Mouse (Mus musculus) right cerebral cortex, adult 18-20 months (tissue): ENCODE results near the gene Sdc4.

Source experiments
- DNase-seq: peaks from one replicate; pipeline ENCODE4 v3.0.0; 2022; ENCODE audit warnings: mixed read lengths

The Sdc4 gene

DNA sequence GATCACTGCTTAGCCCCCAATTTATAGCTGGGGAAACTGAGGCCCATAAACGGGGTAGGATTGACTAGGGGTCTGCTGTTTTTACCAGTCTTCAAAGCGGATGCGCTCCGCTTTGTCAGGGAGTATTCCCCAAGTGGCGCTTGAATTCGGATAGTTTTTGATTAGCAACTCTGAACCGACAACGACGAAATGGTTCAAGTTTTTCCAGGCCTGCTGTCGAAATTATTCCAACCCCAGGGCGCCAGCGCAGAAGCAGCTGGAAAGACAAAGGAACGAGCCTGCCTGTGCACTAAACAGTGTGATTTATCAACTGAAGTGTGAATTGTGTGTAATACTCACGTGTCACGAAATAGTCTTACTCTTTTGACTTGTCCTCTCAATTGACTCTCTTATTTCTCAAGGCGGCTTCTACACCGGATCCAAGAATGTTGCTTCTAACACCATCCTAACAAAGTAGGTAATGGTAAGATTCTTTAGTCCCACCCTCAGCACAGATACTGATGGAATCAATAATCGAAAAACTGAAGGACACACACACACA lies at the start of gene Sdc4:
Gene Sdc4, minus strand, starts transcription at position 428 of the 541 bp plus-strand sequence.
- no peak for DNase-seq

DNA sequence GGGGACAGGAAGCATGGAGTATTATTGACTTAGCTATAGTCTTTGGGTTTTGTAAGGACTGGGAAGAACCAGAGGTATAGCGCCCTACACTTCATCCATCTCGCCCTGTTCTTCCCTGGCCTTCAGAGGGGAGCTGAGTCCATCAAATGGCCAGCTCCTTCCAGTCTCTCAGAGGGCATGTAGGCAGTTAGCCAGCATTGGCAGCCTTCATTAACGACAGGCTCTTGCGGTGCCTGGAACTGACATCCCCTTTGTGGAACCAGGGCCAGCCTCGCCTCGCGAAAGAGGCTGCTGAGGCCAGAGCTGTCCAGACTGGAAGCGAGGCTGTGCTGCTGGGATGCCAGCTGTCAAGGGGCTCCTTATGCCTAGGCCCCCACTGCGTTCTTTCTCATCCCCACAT lies 44.1 kb upstream of the Sdc4 start:
- DNase-seq: peak; percentile 73

DNA sequence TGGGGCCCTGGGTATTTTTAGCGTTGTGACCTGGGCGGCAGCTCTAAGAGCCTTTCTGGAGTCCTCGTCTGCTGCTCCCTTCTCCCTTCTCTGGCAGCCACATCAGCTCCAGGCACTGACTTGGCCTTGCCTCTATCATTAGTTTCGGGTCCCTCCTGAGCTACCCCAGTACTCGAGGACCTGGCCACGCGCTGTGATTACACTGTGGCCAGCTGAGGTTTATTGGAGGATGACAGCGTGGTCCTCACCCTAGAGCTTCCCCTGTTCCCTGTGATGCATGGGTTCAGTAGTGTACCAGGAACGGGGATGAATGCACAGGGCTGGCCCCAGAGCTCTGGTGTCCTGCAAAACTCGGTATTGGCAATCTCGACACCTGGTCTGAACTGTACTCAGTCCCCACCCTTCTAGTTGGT lies 43.4 kb upstream of the Sdc4 start:
- DNase-seq: no peak

DNA sequence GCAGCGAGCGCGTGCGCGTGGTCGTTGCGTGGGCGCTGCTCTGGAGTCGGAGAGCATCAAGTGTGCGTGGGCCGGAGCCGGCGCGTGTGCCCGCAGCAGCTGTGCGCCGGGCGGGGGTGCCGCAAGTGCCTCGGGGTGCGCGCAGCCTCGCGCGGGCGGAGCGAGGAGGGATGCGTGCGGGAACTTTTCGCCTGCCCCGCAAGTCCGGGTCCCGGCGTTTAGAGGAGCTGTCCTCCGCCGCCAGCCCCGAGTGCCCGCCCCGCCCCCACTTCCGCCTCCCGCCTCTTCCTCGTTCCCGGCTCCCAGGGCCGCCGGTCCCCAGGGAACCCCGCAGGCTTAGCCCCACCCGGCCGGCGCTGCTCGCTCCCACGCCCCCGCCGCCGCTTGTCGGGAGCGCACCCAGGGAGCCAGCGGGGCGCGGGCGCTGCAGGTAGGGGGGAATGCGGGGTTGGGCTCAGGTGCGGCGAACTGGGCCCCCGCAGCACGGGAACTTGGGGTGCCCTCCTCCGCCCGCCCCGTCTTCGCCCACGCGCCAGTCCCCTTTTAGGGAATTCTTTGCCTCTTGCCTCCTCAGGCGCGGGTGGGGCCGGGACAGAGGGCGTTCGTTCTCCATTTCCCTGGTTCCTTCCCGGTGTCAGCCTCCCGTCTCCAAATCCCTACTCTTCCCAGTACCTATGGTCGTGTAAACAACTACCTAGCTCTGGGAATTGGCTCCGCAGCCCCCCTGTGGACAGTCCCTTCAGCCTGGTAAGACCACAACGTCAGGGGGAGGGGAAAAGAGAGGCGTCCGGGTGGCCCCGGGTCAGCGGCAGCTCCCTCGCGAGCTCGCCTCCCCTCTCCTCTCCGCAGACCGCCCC lies 42.8 kb upstream of the Sdc4 start:
- DNase-seq: peak; percentile 88

DNA sequence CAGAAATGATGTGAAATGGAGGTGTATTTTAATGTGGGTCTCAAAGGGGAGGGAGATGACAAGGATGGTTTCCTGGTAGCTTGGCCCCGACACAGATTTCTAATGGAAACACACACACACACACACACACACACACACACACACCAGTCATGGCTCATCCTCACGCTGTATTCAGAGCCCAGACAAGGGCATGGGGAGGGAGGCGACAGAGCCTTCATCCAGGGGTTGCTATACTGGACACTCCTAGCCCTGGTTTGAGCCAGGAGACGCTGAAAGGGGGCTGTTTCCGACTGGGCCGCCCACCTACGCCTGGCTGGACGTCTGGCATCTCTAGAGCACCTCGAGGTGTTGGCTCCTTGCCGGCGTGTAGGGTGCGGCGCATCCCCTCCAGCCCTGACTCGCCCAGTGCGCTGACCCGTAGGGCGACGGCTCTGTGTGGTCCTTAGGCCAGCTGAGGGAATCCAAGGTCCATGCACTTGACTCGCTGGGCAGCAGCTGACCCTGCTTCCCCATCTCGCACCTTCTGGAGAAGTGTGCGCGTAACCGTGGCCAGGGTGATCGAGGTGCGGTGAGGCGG lies 42.1 kb upstream of the Sdc4 start, which contains the start of gene Dbndd2:
Gene Dbndd2, plus strand, starts transcription at position 426 of the 577 bp plus-strand sequence.
- no peak for DNase-seq

DNA sequence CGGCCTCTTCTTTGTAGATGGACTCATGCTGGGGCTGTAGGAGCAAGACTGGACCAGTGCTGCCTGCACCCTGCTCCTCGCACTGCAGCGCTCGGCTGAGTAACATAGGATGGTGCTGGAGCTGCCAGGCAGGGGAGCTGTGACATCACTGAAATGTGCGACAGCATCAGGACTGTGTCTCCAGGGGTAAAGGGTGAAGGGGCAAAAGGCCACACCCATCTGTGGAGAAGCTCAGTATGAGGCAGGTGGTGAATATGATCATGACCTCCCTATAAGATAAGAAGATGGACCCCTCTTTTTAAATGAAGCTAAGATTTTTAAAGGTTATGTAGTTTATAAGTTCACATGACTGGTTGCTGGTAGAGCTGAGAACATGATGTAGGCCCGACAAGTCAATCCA lies 29.9 kb upstream of the Sdc4 start, which contains the start of gene Trp53tg5:
Gene Trp53tg5, minus strand, starts transcription at position 101 of the 400 bp plus-strand sequence.
- DNase-seq: no peak

DNA sequence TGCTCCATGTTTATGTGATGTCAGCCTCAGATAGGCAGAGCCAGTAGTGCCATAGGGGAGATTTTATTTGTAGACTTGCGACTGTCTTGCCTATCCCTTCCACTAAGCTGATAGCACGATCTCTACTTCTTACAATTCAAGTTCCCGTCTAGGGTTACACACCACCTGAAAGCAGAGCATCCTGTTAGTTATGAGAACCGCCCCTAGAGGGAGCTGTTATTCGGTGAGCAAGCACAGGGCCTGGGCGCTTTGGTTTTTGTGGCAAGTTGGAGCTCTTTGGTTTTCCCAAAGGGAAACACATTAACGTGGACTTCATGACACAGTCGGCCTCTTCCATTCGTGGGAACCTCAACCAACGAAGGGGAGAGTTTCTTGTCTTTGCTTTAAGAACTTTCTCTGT lies 26.6 kb upstream of the Sdc4 start:
- DNase-seq: peak; percentile 49

DNA sequence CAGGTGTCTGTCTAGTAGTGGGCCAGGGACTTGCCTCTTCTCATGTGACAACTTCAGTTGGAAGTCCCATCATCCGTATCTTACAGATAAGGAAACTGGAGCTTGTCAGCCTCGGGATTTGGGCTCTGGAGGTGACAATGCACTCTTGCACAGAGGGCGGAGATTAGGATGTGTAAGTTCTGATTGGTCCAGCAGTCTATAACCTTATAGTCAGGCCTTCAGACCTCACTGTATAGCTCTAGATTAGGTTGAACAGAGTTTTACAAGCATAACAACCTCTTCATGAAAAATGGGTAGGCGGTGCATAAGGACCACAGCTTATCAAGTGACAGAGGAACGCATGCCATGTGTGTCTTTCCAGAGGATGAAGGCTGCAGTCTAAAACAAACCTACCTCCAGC lies 23.1 kb upstream of the Sdc4 start:
- DNase-seq: no peak

DNA sequence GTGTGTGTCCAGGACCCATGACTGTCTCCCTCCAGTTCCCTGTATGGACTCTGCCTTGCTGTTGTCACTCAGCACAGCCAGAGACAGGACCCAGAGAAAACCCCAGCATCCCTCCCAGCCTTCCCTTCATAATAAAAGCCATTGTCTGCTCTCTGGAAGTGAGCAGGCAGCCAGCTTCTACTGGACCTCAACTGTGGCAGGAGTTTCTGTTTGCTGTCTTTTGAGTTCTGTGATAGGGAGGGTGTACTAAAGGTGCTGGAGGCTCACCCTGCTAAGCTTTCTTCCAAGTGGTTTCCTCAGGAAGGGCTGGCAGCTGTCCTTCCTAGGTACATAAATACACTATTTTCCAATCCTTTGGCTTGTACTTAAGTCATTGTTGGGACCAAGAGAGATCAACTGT lies 21.5 kb upstream of the Sdc4 start:
- no peak for DNase-seq

DNA sequence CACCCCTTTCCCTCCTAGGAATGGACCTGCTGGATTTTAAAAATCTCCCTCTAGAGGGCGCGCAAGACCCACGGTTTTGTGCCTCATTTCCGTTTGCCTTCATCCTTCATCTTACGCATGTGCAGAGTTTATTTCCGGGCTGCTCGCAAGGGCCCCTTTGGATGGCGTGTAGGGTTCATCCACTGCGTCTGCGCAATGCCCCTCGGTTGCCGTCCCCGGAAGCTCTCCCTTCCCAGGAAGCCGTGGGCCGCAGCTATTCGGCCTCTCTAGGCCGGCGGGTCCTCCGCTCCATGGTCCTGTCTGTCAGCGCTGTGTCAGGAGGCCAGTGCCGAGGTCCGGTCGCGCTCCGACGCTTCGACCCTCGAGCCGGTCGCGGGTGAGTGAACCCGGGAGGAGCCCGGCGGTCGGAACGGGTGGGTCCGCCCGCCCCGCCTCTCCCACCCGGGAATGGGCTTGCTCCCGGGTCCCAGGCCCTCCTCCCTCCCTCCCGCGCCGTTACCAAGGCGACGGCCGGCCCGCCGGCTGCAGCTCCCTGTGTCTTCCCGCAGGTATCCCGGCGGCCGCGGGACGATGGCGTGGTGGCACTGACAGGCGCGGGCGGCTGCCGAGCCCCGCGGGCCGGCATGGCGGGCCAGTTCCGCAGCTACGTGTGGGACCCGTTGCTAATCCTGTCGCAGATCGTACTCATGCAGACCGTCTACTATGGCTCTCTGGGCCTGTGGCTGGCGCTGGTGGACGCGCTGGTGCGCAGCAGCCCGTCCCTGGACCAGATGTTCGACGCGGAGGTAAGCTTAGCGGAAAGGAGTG lies 17.3 kb upstream of the Sdc4 start, which contains the start of gene Gm20458:
Gene Gm20458, plus strand, starts transcription at position 223 of the 807 bp plus-strand sequence.
- peak; percentile 99 for DNase-seq

DNA sequence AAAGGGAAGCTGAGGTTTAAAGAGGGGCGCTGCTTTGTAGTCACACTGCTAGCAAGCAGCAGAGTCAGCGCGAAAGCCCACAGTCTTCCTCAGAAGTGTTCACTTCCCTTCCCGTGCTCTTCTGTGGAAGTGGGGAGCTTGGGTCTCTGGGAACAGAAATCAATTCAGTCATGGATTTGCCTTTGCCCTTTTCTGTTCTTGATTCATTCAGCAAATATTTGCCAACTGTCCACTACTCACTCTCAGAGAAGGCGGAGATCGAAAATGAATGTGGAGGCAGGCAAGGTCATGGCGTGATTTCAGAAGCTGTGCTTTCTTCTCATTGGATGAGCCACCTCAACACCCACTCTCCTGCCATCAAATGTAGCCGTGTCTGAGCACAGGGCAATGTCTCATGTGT lies 14.8 kb upstream of the Sdc4 start:
- no peak for DNase-seq

DNA sequence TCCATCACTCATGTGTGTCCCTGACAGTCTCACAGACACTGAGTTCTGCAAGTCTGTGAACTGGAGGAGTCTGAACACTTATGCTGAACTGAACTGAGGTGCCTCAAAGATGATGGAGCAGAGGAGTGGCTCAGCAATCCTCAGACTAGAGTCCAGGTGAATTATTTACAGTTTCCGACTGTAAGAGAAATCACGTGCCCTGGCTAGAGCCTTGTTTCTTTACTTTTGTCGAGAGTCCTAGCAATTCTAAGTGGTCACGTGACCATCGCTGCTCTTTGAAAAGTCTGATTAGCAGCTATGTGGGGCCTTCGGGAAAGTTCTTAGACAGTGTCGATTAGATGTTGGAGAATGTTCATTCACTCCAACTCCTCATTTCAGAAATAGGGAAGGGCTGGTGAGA lies 14.3 kb upstream of the Sdc4 start:
- DNase-seq: no peak

DNA sequence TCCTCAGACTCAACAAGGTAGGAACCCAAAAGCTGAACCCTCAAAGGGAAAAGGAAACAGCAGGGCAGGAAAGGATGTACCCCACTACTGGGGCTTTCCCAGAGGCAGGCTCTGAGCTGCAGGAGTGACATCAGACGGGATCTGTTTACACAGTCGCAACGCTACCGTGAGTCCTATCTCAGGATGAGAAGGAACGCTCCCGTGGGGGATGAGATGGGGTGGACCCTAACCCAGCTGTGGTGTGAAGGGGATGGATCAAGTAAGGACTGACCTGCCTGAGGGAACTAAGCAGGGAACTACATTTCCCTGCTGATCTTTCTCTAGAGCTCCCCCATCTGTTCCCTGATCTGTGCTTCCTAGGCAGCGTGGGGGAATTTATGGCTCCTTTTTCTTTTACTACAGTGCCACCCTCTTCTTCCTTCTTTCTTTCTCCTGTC lies 13.2 kb upstream of the Sdc4 start, which contains the start of gene Sys1:
Gene Sys1, plus strand, starts transcription at position 101 of the 437 bp plus-strand sequence.
- peak; percentile 50 for DNase-seq

DNA sequence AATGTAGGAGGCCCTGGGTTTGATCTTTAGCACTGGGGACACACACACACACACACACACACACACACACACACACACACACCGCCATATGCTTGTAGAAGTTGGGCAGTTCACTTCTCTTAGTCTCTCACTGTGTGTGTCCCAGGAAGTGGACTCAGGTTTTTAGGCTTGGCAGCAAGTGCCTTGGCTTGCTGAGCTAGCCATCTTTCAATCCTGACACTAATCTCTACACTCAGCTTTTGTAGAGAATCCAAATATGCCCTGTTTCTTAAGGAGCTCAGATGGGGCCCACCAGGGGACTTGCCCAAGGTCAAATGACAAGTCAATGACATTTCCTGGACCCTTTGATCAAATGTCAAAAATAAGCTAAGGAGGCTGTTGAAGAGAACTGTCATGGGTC lies 12.7 kb upstream of the Sdc4 start:
- no peak for DNase-seq

DNA sequence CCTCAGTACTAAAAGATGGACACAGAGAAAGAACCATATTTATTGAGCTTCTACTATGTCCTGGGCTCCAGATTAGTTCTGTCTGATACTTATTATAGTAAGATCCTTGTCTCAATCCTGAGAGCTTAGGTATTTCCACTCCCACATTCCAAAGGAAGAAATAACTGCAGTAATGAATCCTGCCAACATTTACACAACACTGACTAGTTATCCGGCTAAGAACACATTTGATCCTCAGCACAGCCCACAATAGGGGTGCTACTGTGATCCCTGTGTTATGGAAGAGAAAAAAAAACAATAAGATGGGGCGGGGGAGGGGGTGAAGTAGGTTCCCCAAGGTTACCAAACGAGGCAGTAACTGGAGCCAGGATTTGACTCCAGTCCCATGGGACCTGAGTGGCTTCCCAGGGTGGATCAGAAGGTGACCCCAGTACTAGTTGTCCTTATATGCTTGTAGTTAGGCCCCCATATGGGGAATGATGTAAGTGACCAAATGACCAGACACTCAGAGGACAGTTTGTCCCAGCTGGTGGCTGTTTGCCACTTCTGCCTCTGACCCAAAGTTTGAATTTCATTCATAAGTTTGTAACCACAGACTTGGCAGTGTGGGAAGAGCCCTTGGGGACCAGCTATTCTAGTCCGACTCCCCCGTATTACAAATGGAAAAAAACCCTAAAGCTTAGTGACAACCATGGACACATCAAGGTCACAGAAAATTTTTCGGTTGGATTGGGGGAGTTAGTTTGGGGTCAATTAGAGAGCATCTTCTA lies 11.9 kb upstream of the Sdc4 start:
- no peak for DNase-seq

DNA sequence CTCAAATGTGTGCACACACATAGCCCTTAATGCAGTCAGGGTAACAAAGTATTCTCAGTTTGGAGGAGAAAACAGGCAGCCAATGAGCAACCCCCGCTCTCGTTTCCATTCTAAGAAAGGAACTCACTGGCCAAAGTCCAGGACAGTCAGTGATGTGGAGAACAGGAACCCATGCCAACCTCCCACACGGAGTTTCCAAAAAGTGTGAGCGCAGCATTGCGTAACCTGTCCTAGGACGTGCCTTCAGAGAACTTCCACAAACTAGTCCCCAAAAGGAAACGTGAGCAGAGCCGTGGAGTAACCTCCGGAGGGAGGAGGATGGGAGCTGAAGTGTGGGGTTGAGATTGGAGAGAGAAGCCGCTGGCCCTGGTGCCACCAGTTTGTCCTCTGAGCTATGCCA lies 11.2 kb upstream of the Sdc4 start:
- peak; percentile 91 for DNase-seq

DNA sequence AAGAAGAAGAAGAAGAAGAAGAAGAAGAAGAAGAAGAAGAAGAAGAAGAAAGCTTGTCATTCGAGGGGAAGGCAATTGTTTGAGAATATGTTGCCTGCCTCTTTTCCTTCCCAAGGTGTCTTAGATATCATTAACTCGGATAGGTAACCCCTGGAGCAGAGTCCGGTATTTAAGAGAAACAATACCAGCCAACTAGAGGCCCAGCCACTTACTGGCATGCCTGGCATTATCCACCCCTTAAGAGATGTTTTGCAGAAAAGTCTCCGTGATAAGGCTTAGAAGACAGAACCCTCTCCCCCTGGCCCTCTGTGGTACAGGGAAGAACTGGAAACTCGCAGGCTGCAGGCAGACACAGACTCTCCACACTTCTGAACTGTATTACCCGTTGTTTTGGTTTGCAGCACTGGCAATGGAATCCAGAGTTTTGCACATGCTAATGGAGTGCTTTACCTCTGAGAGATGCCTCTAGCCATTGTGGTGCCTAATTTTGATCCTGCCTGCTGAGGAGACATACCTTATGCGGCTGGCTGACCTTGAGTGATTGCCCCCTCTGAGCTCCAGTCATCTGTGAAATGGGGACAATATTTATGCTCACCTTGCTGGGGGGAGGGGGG lies 10.3 kb upstream of the Sdc4 start:
- no peak for DNase-seq

DNA sequence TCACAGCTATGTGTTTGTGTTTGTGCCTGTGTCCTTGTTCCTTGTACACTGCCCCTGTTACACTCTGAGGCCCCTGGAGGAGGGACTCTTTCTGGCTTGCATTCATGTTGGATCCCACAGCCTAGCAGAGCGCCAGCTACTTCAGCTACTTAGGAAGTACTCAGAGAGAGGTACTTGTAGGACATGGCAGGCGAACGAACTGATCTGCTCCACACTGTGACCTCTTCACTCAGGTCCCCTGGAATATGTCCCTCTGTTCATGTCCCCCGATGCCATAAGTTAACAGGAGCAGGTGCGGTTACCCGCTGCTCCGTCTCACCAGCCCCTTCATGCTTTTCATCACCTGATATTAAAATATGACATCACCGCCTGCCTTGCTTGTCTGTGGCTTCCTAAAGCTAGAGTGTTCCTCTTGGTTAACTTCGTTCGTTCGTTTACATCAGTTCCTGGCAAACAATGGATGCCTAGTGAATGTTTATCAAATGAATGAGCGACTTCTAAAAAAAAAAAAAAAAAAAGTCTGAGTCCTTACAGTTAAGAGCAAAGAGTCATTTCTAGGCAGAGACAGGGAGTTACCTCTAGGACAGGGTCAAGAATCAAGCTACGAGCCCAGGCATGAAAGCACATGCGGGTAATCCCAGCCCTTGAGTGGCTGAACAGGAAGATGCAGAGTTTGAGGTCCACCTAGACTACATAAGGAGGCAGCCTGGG lies 9.5 kb upstream of the Sdc4 start:
- DNase-seq: no peak

DNA sequence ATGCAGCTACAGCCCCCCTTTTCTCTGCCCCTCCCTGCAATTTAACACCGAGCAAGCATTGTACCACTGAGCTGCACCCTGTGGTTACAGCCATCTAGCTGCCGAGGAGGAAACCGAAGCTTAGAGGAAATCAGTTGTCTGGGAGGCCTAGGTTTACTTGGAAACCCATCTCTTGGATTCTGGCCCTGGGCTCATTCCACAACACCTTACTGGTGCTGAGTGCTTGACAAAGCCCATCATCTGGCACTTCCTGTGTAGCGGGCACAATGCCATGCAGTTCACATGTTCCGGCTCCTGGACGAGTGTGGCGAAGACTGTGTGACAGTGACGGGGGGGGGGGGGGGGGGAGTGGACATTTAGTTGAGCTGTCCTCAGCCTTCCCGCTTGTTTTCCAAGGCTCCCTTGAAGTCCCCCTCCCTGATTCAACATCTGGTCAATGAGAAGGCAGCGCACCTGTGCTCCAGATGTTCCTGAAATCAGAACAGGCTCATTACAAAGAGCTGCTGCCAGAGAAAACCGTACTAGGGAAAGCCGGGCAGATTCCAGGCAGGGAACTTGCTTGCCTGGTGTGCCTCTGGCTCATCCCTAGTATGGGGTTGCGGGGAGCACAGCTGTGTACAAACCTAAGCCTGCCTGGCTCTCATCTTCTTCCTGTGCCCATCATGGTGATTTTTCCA lies 8.5 kb upstream of the Sdc4 start:
- DNase-seq: no peak

DNA sequence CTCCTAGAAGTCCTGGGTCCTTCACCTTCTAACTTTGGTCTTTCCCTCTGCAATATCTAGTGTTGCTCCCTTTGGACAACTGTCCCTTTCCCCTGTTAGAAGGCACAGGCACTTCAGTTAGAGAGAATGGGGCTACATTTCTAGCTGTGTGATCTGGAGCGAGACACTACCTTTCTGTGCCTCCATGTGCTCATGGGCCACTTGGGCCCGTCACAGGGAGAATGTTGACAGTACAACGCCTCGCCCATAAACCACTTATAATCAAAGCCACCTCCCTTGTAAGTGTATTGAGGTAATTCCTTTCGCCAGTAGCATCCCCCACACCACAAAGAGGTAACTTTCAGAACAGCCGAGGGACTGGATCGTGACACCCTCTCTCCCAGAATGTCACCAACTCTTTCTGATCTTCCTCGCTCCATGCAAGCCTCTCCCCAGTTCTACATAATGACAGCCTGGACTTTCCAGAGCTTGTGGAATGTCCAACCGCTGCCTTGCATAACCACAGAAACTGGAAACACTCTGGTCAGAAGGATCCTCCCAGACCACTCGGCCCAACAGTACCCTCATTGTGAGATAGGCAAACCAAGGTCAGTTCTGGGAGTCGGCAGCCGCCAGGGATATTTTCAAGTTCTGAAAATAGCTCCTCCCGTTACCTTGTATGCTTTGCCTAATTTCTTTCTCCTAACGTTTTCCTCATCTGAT lies 5.8 kb upstream of the Sdc4 start:
- DNase-seq: no peak
